Mouse (Mus musculus) heart, embryonic 10.5 days (tissue): ENCODE results near the gene Hnrnpul2. TPM values are rescaled to one million over a fixed set of nuclear protein-coding genes. Genes with fewer than 3 reads are reported as not detected.
"Not testable (repeated sequence)": the region's sequence is repeated elsewhere in the genome, so short reads cannot be mapped to it uniquely, and the experiment has no call there.

Source experiments
- DNase-seq: peaks from one replicate; pipeline ENCODE4 v3.0.0-alpha.2; 2017; ENCODE audit warnings: low spot score
- H3K27ac ChIP-seq: fragments of 300-500 bp; sonication (generic); 2 replicates; pipeline ENCODE4 v1.5.1; 2016; ENCODE audit warnings: mild to moderate bottlenecking
- H3K27me3 ChIP-seq: fragments of 300-500 bp; sonication (generic); 2 replicates; pipeline ENCODE4 v1.6.1; 2016; ENCODE audit warnings: mild to moderate bottlenecking; ENCODE audit not compliant: poor library complexity, insufficient read depth, severe bottlenecking
- H3K36me3 ChIP-seq: fragments of 300-500 bp; sonication (generic); 2 replicates; pipeline ENCODE4 v1.6.1; 2016; ENCODE audit warnings: mild to moderate bottlenecking, moderate library complexity
- H3K4me1 ChIP-seq: fragments of 300-500 bp; sonication (generic); 2 replicates; pipeline ENCODE4 v1.6.1; 2016; ENCODE audit warnings: mild to moderate bottlenecking
- H3K4me3 ChIP-seq: fragments of 300-500 bp; sonication (generic); 2 replicates; pipeline ENCODE4 v1.5.1; 2016; ENCODE audit warnings: mild to moderate bottlenecking, moderate library complexity
- H3K9me3 ChIP-seq: fragments of 300-500 bp; sonication (generic); 2 replicates; pipeline ENCODE4 v1.6.1; 2016; ENCODE audit warnings: mild to moderate bottlenecking, moderate library complexity
- WGBS: fragments of 180-500 bp; shearing (Covaris S2); methylation state at CpG from one replicate; pipeline ENCODE4 v1.1.7; 2016; 5-methylcytosine and 5-hydroxymethylcytosine counted together
- polyA plus RNA-seq: library from polyadenylated mRNA; unstranded; fragments of >200 nt; fragmentation: Nextera tagmentation; extraction: Ambion mirVana; gene quantifications from 2 replicates; pipeline ENCODE4 v1.2.1, GENCODE M21; 2016

The Hnrnpul2 gene
- polyA plus RNA-seq, 1 experiment from 2014 or later: 4.6 TPM

DNA sequence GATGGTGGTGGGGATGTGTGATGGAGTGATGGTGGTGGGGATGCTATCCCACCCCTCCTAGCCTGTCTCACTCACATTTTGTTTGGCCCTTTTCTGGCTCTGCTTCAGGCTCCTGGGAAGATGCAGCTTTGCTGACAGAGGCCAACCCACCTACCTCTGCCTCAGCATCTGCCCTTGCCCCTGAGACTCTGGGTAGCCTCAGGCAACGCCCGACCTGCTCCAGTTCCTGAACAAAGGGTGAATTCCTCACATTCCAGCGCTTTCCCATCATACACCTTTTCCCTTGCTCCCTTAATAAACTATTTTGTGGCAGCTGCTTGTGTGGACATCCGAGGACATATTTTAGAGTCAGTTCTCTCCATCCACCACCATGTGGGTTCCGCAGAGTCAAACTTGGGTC, 28.5 kb downstream of the Hnrnpul2 start:
- no peak for DNase-seq
- no peaks in the 10 kb centered on the region for H3K27me3 ChIP-seq
- peaks cover 31% of the 10 kb centered on the region for H3K36me3 ChIP-seq
- H3K4me1 ChIP-seq: peaks cover 17% of the 10 kb centered on the region
- H3K27ac ChIP-seq: no peak overlapping the region
- 78% methylated on average over 5 of the region's 5 CpGs for WGBS
- H3K4me3 ChIP-seq: no peak overlapping the region
- H3K9me3 ChIP-seq: no peaks in the 10 kb centered on the region

GRCm38 (mm10) chr19:8850402-8850901, 30.6 kb downstream of the Hnrnpul2 start, which contains the start of gene Lrrn4cl:
Gene Lrrn4cl, plus strand, starts transcription at chr19:8850768.
- peaks cover 17% of the 10 kb centered on the region for H3K4me1 ChIP-seq
- no peaks in the 10 kb centered on the region for H3K27me3 ChIP-seq
- WGBS: 35% methylated on average over 7 of the region's 7 CpGs
- no peaks in the 10 kb centered on the region for H3K9me3 ChIP-seq
- no peak for DNase-seq
- H3K4me3 ChIP-seq: peak within 1 kb of the TSS; percentile 3; the same call in 1 of the 2 replicates
- H3K36me3 ChIP-seq: peaks cover 31% of the 10 kb centered on the region
- H3K27ac ChIP-seq: peak within 1 kb of the TSS; percentile 76

DNA sequence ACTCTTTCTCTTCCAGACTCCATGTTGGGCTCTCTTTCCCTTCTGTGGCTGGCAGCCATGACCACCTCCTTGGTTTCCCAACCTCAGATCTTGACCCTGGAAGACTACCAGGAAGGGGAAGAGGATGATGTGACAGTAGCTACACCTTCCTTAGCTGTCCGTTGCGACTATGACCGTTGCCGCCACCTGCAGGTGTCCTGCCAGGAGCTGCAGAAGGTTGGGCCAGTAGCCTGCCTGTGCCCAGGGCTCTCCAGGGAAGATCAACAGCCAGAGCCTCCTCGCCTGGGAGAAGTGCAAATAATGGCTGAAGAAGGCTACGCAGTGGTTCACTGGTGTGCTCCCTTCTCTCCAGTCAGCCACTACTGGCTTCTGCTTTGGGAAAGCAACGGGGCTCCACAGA, 31.8 kb downstream of the Hnrnpul2 start:
- 43% methylated on average over 7 of the region's 7 CpGs for WGBS
- Histone ChIP-seq H3K36me3 (peaks cover 19% of the 10 kb centered on the region), H3K27me3 (no peaks in the 10 kb centered on the region), H3K9me3 (no peaks in the 10 kb centered on the region), H3K4me3 (no peak overlapping the region), H3K27ac (no peak overlapping the region), H3K4me1 (peaks cover 17% of the 10 kb centered on the region)
- DNase-seq: no peak

- Histone ChIP-seq H3K27ac (no peak overlapping the region), H3K9me3 (no peaks in the 10 kb centered on the region), H3K4me3 (no peak overlapping the region), H3K27me3 (no peaks in the 10 kb centered on the region), H3K4me1 (peaks cover 17% of the 10 kb centered on the region), H3K36me3 (peaks cover 12% of the 10 kb centered on the region)
- 56% methylated on average over 10 of the region's 10 CpGs for WGBS
- DNase-seq: no peak
These were observed 32.6 kb downstream of the Hnrnpul2 start for GRCm38 (mm10) chr19:8852236-8852928.

DNA sequence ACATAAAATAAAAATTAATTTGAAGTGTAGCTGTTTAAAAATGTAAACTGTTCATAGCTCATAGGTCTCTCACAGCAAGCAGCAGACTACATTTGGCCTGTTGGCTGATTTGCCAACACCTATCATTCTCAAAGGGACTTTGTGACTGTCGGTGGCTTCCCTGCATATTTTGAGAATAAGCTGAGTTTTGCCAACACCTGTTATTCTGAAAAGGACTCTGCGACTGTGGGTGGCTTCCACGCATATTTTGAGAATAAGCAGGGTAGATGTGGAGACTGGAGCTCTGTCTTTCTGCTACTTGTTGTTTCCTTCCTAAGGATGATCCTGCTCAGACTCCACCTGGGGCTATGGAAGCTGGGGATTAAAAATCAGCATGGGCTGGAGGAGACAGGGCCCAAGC, 33.3 kb downstream of the Hnrnpul2 start:
- Histone ChIP-seq H3K27ac (no peak overlapping the region), H3K36me3 (0 out of 2 replicates have a peak, but pooled peaks cover 5% of the 10 kb centered on the region), H3K4me3 (no peak overlapping the region), H3K9me3 (no peaks in the 10 kb centered on the region), H3K27me3 (no peaks in the 10 kb centered on the region), H3K4me1 (peaks cover 17% of the 10 kb centered on the region)
- 82% methylated on average over 3 of the region's 3 CpGs for WGBS
- no peak for DNase-seq

DNA sequence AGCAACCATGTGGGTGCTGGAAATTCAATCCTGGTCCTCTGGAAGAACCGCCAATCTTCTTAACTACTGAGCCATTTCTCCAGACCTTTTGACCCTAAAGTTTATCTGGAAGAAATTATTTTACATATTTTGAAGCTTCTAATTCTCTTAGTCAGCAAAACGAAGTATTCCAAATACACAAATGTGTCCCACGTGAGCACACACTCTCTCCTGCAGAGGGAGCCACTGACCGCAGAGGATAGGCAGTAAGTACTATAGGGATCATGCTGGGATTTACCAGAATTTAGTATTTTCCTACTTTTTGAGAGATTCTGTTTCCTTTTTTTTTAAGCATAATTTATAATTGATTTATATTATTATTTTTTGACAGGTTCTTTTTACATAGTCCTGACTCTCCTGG, 37.9 kb downstream of the Hnrnpul2 start:
- Histone ChIP-seq H3K9me3 (no peaks in the 10 kb centered on the region), H3K4me1 (no peaks in the 10 kb centered on the region), H3K36me3 (no peaks in the 10 kb centered on the region), H3K4me3 (no peak overlapping the region), H3K27ac (no peak overlapping the region), H3K27me3 (no peaks in the 10 kb centered on the region)
- whole genome bisulfite sequencing: 40% methylated on average over 4 of the region's 4 CpGs
- DNase-seq: no peak

GRCm38 (mm10) chr19:8859018-8859417, 39.2 kb downstream of the Hnrnpul2 start:
- no peak for DNase-seq
- Histone ChIP-seq H3K27me3 (no peaks in the 10 kb centered on the region), H3K36me3 (no peaks in the 10 kb centered on the region), H3K4me3 (no peak overlapping the region), H3K27ac (no peak overlapping the region), H3K9me3 (no peaks in the 10 kb centered on the region), H3K4me1 (no peaks in the 10 kb centered on the region)
- 13% methylated on average over 1 of the region's 1 CpGs for WGBS

DNA sequence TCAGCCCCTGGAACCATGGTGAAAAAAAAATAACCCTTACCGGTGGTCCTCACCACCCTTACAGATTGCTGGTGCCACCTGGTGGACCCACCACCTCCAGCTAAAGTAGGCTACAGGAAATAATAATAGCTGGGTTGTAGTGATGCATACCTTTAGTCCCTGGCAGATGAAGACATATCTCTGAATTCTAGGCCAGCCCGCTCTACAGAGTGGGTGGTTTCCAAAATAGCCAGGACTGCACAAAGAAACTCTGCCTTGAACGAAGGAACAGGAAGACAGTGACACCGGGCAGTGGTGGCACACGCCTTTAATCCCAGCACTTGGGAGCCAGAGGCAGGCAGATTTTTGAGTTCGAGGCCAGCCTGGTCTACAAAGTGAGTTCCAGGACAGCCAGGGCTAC, 44.5 kb downstream of the Hnrnpul2 start:
- no peaks in the 10 kb centered on the region for H3K4me1 ChIP-seq

DNA sequence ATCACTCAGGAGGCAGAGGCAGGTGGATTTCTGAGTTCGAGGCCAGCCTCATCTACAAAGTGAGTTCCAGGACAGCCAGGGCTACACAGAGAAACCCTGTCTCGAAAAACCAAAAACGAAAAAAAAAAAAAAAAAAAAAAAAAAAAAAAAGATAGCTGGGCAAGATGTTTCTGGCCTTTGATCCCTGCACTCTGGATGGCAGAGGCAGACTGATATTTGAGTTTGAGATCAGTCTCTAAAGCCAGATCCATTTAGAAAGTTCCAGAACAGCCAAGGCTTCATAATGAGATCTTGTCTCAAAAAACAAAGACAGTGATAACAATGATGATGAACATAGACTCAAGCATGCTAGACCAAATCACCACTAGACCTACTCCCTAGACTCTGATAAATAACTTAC, 50.6 kb downstream of the Hnrnpul2 start:
- Histone ChIP-seq H3K27ac (peak overlapping the region; percentile 94; the same call in 1 of the 2 replicates), H3K36me3 (peaks cover 22% of the 10 kb centered on the region), H3K4me3 (peak overlapping the region; percentile 94)
- H3K4me1 ChIP-seq, H3K9me3 ChIP-seq, DNase-seq, H3K27me3 ChIP-seq: not testable (repeated sequence)
- WGBS: 78% methylated on average over 3 of the region's 3 CpGs

More for the DNA sequence above, 44.5 kb downstream of the Hnrnpul2 start:
- 75% methylated on average over 6 of the region's 6 CpGs for WGBS
- DNase-seq: no peak
- H3K27me3 ChIP-seq: no peaks in the 10 kb centered on the region
- no peaks in the 10 kb centered on the region for H3K36me3 ChIP-seq
- H3K9me3 ChIP-seq: no peaks in the 10 kb centered on the region
- no peak overlapping the region for H3K4me3 ChIP-seq
- no peak overlapping the region for H3K27ac ChIP-seq

GRCm38 (mm10) chr19:8870838-8871237, 51.0 kb downstream of the Hnrnpul2 start:
- peaks cover 27% of the 10 kb centered on the region for H3K36me3 ChIP-seq
- no peak for DNase-seq
- H3K4me1 ChIP-seq: peaks cover 6% of the 10 kb centered on the region
- peak overlapping the region; percentile 94 for H3K4me3 ChIP-seq
- no peaks in the 10 kb centered on the region for H3K27me3 ChIP-seq
- H3K27ac ChIP-seq: peak overlapping the region; percentile 94
- no peaks in the 10 kb centered on the region for H3K9me3 ChIP-seq
- 38% methylated on average over 9 of the region's 9 CpGs for WGBS

GRCm38 (mm10) chr19:8871267-8872186, 51.7 kb downstream of the Hnrnpul2 start, which contains the start of gene Ubxn1:
Gene Ubxn1, plus strand, starts transcription at chr19:8871496.
- Histone ChIP-seq H3K27me3 (no peaks in the 10 kb centered on the region), H3K36me3 (peaks cover 33% of the 10 kb centered on the region), H3K4me1 (peaks cover 6% of the 10 kb centered on the region), H3K27ac (peak within 1 kb of the TSS; percentile 94), H3K4me3 (peak within 1 kb of the TSS; percentile 94), H3K9me3 (no peaks in the 10 kb centered on the region)
- DNase-seq: peak; percentile 99
- WGBS: 1% methylated on average over 59 of the region's 59 CpGs

GRCm38 (mm10) chr19:8872266-8872840, 52.5 kb downstream of the Hnrnpul2 start:
- H3K4me3 ChIP-seq: peak overlapping the region; percentile 94
- H3K27me3 ChIP-seq: no peaks in the 10 kb centered on the region
- WGBS: 79% methylated on average over 10 of the region's 10 CpGs
- peaks cover 6% of the 10 kb centered on the region for H3K4me1 ChIP-seq
- H3K36me3 ChIP-seq: peaks cover 37% of the 10 kb centered on the region
- H3K9me3 ChIP-seq: no peaks in the 10 kb centered on the region
- H3K27ac ChIP-seq: peak overlapping the region; percentile 94
- no peak for DNase-seq
